Mouse (Mus musculus): ENCODE measurements around the gene Cers5. TPM values are rescaled to one million over a fixed set of nuclear protein-coding genes. Genes with fewer than 3 reads are reported as not detected.

The Cers5 gene
- total RNA-seq, 2 experiments from 2014 or later: 43.6 to 47.2 TPM

- no peak for DNase-seq (ENCODE audit: extremely low spot score in 1 of 2, low spot score in 2 of 2)
- intact Hi-C loops (cut with DNase I): no loop called here
These were observed 72.2 kb downstream of the Cers5 start for GRCm38 (mm10) chr15:99700219-99701106.

- intact Hi-C loops (cut with DNase I): no loop called here
- DNase-seq (ENCODE audit: extremely low spot score in 1 of 2, low spot score in 2 of 2): no peak
These were observed 73.0 kb downstream of the Cers5 start for GRCm38 (mm10) chr15:99699715-99700114.

GRCm38 (mm10) chr15:99698533-99699085 lies 74.1 kb downstream of the Cers5 start:
- no peak for DNase-seq (ENCODE audit: extremely low spot score in 1 of 2, low spot score in 2 of 2)
- intact Hi-C loops (cut with DNase I): no loop called here

GRCm38 (mm10) chr15:99697309-99697708 lies 75.4 kb downstream of the Cers5 start:
- DNase-seq (ENCODE audit: extremely low spot score in 1 of 2, low spot score in 2 of 2): peak in 1 of 2 experiments; percentile 11
- intact Hi-C loops (cut with DNase I): no loop called here

- intact Hi-C loops (cut with DNase I): no loop called here
These were observed 80.7 kb downstream of the Cers5 start for GRCm38 (mm10) chr15:99691976-99692375.

GRCm38 (mm10) chr15:99690924-99691323 lies 81.8 kb downstream of the Cers5 start:
- DNase-seq (ENCODE audit: extremely low spot score in 1 of 2, low spot score in 2 of 2): peak in 1 of 2 experiments; percentile 17
- intact Hi-C loops (cut with DNase I): no loop called here

More at GRCm38 (mm10) chr15:99691976-99692375, 80.7 kb downstream of the Cers5 start:
- DNase-seq (ENCODE audit: extremely low spot score in 1 of 2, low spot score in 2 of 2): peak in 1 of 2 experiments; percentile 21

GRCm38 (mm10) chr15:99688712-99689111 lies 84.0 kb downstream of the Cers5 start:
- DNase-seq (ENCODE audit: extremely low spot score in 1 of 2, low spot score in 2 of 2): peak in 1 of 2 experiments; percentile 59
- intact Hi-C loops (cut with DNase I): loop anchor here (5.0 kb wide), 2 partner anchors 91 to 191 kb away; no protein-coding TSS in a partner anchor

Other genes with a start within 250 kb of the Cers5 start
- 100 to 1,000 TPM; 130 to 135 TPM for gene Faim2, start 244.7 kb downstream of the Cers5 start, total RNA-seq (2021)
- not detected for gene Aqp2, start 193.8 kb downstream of the Cers5 start, total RNA-seq (2021)
- gene Aqp5, start 182.1 kb downstream of the Cers5 start, total RNA-seq (2021): 1 to 10 TPM; 1.7 to 1.9 TPM
- gene Aqp6, start 171.5 kb downstream of the Cers5 start, total RNA-seq (2021): under 1 TPM in 1 of 2 experiments, not detected in 1; 0.15 TPM
- 10 to 100 TPM; 15.6 to 16.9 TPM for gene Racgap1, start 121.2 kb downstream of the Cers5 start, total RNA-seq (2021)
- gene Asic1, start 102.5 kb downstream of the Cers5 start, total RNA-seq (2021): 10 to 100 TPM; 94.8 to 99.2 TPM
- gene Smarcd1, start 70.8 kb downstream of the Cers5 start, total RNA-seq (2021): 100 to 1,000 TPM; 126 to 129 TPM
- 1 to 10 TPM; 1.6 to 4.7 TPM for gene Gm17349, start 67.4 kb downstream of the Cers5 start, total RNA-seq (2021)
- gene Gpd1, start 55.4 kb downstream of the Cers5 start, total RNA-seq (2021): 10 to 100 TPM; 13.9 to 16.9 TPM
- gene Cox14, start 47.3 kb downstream of the Cers5 start, total RNA-seq (2021): 10 to 100 TPM; 96.8 to 99.0 TPM
- 1 to 10 TPM; 8.2 to 9.8 TPM for gene Lima1, start 102.6 kb upstream of the Cers5 start, total RNA-seq (2021)
- not detected for gene Fam186a, start 194.2 kb upstream of the Cers5 start, total RNA-seq (2021)
- gene Larp4, start 197.2 kb upstream of the Cers5 start, total RNA-seq (2021): 10 to 100 TPM; 47.2 to 53.2 TPM

All from left cerebral cortex, postnatal 10 days (tissue).